Mouse (Mus musculus): ENCODE data around the gene Anxa3.
A peak's percentile ranks its signal among the peaks of the same experiment; 100 is the strongest.

Gene Anxa3

DNA sequence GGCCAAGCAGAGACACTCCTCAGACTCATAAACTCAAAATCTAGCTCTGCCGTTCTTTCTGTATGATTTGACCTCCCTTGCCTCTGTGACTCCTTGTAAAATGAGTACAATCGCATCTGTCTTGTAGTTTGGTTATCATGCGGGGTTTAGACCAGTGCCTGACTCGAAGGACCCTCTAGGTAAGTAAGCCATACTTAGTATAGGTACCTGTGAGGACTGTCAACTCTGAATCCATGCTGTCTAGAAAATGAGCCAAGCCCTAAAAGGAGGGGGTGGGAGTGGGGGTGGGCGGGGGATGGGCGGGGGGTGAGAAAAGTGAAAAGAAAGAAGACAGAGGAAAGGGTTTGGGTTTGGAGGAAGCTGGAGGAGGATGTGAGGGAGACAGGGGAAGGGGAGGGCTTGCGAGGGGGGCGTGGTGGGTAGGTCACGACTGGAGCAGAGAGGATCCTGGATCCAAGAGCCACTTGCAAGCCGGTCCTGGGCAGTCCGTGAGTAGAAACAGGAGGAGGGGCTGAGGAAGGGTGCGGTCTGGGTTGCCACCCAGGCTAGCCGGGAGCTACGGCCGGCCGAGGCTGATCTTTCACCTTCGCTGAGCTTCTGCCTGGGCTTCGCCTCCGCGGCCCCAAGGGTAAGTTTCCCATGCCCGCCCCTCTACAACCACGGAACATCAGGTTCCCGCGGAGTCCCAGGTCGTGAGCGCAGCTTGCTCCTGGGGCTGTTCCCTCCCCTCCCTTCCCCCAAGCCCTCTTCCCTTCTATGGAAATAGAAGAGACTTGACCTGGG, at the start of gene Anxa3:
TSS of gene Anxa3 (plus strand) at position 404 of the 783 bp plus-strand sequence.
- DNase-seq (ENCODE audit: low read depth, low spot score): peak; percentile 48

DNA sequence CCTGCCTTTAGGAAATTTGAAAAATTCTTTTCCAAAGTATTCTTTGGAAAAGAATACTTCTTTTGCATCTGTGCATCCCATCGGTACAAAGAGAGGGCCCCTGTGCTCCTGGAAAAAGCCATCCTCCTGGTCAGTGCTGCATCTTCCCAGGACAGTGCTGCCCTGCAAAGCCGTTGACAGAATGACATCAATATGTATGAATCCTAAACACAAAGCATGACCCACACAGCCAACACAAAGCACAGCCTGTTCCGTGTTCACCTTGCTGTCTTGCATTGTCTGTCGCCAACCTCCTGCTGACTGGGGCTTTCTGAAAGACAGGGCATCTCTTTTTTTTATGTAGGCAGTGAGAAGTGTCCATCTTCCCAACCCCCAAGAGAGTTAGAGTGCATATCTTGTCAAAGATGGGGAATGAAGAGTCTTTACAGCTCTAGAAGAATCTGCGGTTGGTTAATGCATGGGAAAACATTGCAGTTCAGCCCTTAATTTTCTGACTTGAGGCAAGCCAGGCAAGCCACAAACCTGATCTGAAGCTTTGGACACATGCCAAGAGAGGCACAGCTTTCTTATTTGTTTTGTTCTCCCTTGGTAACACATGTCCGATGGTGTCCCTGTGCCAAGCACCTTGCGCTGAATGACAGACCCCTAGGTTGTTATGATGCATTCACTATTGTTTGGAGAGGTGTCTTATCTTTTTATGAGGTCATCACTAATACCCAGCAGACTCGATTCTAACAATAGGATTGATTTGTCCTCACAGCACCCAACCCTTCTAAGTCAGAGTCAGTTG, 45.7 kb upstream of the Anxa3 start:
- no peak for DNase-seq (ENCODE audit: low read depth, low spot score)

DNA sequence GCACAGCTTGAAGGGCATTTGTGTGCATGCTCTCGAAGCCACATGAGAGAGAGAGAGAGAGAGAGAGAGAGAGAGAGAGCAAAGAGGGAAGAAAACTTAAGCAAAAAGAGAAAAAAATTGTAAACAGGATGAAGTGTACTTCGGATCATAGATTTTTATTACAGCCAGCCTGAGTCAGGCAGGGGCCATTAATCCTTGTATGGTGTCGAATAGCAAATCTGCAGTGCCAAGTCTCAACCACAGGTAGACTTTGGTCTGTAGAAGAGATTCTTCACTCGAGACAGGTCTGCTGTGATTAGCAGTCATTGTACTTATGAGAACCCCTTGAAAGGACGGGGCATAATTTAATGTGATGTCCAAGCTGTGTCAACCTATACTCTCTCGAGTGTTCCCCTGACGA, 35.5 kb upstream of the Anxa3 start:
- DNase-seq (ENCODE audit: low read depth, low spot score): no peak

DNA sequence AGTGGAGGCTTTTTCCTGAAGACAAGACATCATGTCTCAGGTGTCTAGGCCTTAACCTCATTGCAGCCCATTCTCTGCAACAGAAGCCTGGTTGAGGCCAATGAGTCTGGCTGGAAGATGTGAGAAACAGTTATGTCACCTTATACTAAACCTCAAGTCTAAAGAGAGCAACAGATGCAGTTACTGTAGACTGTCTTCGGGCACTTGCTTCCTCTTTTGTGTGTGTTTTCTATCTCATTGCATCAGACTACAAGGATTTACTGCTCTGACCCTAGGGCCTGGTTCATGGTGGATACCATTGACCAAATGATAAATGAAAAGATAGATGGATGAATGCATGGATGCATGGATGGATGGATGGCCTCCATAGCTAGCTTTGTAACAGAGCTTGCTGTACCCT, 31.1 kb upstream of the Anxa3 start:
- no peak for DNase-seq (ENCODE audit: low read depth, low spot score)

DNA sequence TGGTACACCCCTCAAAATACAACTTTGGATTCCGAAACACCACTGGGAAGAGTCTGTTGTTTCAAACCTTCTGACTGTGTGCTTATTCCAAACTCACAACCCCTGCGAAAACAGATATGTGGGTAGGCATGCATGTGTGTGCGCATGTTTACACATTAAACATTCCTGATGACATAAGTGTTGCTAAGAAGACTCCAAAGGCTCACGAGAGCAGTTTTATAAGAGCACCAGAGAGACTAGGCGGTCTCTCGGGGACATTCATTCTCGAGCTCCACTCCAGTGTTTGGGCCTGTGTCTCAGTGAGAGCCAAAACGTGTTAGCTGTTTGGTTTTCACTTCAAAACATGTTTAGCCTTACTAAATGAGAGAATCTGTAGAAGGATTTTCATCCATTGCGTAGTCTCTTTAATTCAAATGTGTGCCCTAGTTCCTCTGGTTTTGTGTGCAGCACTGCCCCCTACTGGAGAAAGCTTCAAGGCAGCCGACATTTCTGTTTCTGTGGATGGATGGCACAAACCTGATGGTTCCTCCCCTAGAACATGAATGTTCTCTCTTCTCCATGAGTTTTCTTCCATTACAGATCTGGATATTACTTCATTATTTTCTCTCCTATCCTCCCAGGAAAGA, 24.2 kb upstream of the Anxa3 start:
- peak; percentile 75 for DNase-seq (ENCODE audit: low read depth, low spot score)

DNA sequence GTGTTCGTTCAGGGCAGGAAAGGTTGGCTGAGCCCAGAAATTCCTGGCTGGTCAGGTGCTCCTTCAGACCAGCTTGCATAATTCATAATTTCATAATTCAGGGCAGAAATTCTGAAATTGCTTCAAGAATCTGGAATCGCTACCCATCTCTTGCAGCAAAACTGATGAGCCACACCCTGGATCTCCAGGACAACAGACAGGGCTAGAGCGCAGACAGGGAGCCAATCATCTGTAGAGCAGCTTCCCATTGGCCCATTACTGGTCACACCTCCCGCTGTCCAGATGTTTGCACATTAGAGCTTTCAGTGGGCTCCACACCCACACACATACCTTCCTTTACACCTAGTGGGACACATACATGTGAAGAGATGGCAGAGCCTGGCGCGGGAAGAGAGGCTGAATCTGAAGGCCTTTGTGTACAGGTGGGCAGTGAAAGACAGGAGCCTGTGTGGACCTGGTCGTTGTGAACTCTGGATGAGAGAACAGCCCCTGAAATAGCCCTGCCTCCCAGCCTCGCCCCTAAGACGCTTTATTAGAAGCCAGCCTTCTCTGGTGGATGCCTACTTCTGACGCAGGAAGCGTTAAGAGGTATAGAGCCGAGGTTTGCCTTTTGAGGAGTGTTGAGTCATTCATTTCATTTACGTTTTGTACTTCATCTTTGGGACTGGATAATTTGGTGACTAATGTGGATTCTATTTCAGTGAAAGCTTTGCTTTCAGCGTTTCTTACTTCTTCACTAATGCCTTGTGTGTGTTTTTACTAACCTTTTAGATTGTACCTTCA, 9.4 kb upstream of the Anxa3 start:
- no peak for DNase-seq (ENCODE audit: low read depth, low spot score)

DNA sequence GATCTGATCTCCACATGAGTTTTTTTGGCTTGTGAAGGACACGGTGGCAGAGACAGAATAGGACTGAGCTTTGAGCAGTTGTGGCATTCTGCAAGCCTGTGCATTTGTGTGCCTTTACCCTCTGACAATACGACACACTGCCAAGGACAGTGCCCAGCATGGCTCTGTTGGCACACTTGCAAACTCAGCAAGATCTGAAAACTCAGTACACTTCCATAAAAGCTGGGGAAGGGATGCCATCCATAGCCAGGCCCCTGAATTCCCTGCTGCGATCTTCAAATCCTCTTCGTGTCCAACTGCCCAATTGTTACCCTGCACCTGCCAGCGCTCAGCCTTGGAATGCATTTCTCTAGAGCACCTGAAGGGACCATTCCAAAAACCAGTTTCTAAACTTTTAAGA, 8.0 kb upstream of the Anxa3 start:
- no peak for DNase-seq (ENCODE audit: low read depth, low spot score)

DNA sequence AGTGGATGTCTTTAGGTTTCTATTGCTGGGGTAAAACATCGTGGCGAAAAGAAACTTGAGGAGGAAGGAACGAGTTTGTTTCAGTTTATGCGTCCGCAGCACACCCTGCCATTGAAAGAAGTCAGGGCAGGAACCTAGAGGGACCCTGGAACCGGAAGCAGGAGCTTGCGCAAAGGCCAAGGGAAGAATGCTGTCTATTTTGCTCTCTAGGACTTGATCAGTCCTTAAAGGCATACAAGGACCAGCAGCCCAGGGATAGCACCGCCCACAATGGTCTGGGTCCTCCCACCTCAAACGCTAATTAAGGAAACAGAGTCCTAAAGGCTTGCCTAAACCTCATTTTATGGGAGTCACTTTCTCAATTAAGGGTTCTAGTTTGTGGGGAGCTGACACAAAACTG, 717 bp upstream of the Anxa3 start:
- no peak for DNase-seq (ENCODE audit: low read depth, low spot score)

DNA sequence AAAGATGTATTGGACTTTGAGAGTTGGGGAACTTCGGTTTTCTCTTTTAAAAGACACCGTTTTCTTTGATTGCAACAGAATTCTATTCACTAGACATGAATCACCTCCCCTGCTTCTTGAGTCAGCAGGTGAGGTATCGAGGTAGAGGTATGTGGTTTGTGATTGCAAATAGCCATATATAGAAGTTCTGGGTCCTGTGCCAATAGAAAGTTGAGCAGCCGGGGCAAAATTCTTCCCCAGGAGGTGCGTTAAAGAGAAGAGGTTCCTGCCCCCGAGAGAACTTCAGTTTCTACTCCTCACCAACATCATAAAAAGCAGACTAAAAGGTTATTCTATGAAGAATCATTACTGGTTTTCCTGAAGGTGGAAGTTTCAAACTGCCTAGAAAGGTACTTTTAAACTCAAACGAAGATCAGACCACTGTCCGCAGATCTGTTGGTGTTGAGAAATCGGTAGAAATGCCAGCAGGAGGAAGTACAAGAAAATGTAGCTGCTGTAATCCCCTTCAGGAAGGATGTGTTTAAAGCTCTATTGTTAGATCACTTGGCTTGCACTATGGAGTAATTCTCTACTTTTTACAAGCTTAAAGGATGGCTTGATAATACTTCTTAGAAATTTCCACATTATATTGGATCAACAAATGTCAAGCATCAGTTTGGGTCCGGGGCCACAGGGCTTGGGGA, 955 bp downstream of the Anxa3 start:
- no peak for DNase-seq (ENCODE audit: low read depth, low spot score)

DNA sequence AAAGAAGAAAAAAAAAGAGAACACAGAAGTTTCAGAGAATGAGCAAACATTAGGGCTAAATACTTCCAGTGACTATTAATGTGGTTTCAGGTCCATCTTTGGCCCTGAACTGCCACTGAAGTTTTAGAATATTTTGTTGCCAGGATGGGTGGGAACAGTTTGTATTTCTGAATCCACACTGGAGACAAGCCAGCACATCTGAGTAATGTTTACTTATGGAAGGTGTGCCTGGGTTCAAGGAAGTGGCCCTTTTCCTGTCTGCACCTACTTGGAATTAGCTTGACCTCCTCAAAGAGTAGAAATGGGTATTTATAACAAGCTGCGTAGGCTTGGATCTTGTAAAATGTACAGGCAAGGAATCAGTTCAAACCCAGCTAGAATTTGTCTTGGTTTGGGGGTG, 2.6 kb downstream of the Anxa3 start:
- no peak for DNase-seq (ENCODE audit: low read depth, low spot score)

DNA sequence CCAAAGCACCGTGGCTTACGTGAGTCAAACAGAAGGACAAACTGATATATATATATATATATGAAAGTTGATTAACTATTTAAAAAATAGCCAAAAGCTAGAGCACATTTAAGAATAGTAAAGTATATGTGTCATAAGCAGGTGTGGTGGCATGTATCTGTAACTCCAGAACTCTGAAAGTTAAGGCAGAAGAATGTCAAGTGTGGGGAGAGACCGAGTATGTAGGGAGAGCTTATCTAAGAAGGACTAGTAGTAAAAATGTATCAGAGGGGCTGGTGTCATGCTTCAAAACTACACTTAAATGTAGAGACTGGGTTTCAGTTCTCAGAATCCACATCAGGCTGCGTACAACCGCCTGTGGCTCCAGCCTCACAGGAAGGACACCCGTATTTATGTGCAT, 4.3 kb downstream of the Anxa3 start:
- DNase-seq (ENCODE audit: low read depth, low spot score): no peak

DNA sequence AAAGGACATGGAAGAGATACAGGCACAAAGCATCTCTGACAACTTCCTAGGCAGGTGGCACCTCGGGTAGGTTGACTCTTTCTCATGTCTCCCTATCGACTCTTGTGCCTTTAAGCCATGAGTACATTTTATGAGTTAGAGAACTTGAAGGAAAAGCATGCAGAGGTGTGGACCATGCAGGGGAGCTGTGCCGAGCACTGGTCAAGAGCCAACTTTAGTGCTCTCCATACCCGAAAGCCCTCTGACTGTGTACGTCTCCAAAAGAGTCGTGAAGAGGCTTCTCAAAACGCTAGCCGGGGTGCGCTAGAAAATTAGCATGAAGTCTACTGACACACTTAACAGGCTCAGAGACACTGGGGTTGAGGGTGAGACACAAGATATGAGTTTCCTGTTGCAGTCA, 6.0 kb downstream of the Anxa3 start:
- DNase-seq (ENCODE audit: low read depth, low spot score): no peak

DNA sequence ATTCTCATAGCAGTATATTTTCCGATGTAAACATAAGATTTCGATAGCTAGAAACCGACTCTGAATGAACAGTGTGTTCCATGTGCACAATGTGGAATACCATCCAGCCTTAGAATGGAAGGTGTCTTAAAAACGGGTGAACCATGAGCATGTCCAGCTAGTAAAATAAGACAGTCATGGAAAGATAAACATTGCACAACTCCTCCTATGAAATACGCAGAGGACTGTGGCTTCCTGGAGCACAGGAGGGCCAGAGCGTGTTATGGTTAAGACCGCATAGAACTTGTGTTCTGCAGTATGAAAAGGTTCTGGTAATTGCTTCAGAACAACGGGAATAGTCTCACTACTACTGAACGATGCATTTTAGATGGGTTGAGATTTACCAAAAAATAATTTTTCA, 6.8 kb downstream of the Anxa3 start:
- no peak for DNase-seq (ENCODE audit: low read depth, low spot score)

DNA sequence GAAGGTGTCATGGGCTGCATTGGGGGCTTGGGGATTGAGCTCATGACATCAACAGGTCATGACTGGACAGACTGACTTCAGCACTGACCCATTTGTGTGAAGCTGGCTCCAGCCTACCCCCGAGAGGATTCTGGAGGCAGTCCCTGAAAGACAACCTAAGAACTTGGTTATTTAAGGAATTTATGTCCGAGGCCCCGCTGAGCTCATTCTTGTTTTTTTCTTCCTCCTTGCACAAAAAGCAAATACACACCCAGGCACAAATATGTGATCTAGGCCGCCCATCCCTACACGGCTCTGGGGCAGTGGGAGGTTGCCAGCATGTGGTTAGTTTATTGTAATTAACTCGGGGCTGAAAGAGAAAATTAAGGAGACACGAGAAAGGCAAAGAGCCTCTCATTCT, 9.0 kb downstream of the Anxa3 start:
- DNase-seq (ENCODE audit: low read depth, low spot score): peak; percentile 42

DNA sequence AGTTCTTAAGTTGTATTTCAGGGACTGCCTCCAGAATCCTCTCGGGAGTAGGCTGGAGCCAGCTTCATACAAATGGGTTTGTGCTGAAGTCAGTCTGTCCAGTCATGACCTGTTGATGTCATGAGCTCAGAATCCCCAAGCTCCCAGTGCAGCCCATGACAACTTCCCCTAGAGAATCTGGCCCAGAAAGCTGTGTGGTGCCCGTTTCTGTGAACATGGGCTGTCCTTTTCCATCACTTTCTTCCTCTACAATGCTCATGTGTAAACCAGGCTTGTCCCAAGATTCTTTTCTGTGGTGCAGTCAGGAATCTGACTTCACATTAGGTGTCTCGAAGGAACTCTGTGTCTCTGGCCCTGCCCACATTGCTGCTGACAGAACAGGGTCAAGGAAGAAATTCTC, 10.0 kb downstream of the Anxa3 start:
- DNase-seq (ENCODE audit: low read depth, low spot score): no peak

DNA sequence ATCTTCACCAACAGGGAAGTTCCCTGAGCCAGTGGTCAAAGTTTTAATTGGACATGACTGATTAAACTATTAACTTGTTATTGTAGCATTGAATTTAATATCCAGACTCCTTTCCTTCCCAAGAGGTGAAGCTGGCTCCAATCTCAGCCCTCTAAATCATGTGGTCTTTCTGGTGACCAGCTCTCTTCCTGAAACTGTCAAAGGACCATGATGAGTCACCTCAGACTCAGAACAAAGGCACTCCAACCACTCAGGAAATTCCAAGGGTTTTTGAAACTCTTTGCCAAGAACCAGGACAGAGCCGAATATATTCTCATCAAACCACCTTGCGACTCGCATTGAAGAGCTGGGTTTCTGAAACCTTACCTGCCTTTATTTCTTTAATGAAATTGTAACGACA, 11.2 kb downstream of the Anxa3 start:
- DNase-seq (ENCODE audit: low read depth, low spot score): no peak

DNA sequence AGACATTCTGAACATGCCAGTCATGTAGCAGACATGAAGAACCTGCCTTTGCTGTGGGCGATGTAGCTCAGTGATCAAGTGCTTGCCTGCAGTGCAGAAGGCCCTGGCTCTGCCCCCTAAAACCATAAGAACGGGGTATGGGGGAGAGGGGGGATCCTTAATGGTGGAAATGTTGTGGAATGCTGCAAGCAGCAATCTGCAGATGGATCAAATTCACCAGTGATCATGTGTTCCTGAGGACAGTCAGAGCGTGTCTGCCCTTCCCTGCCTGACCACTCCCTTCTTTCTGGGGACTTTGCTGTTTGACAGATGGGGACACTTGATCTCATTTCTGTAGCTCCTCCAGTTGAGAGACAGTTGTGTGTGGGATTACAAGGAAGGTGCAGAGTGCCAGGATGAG, 11.7 kb downstream of the Anxa3 start:
- no peak for DNase-seq (ENCODE audit: low read depth, low spot score)

DNA sequence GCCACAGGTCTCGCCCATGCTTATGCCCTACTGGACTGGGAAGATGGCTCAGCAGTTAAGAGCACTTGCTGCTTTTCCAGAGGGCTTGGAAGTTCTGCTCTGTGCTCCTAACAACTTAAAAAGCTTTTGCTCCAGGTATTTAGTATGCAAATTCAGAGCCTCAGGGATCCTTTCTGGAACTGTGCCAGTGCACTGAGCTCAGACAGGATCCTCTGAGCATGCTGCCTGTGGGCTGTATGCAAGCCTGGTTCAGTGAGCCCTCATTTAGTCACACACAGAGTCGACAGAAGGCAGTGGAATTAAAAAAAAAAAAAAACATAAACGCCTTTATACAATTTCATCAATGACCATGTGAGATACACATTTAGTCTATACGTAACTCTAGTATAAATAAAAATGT, 17.5 kb downstream of the Anxa3 start:
- DNase-seq (ENCODE audit: low read depth, low spot score): no peak

DNA sequence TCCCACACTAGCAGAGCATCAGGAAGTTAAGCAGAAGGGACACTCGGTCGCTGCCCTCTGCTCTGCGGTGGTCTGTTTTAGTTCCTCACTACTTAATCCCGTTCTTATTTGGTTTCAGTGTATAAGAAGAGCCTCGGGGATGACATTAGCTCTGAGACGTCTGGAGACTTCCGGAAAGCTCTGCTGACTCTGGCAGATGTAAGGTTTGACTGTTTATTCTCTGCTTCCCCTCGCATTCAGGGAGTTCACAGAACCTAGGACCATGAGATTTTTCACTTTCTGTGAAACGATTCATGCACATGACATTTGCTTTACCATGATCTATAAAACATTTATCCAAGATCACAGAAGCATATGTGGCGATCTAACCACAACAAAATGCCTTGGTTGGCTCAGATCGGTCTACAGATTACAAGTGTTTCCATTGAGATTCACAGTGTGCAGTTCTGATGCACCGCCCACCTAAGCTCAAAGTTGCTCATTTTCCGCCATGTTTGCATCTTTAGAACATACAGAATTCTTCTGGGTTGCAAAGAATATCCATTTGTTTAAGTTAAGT, 31.7 kb downstream of the Anxa3 start:
- no peak for DNase-seq (ENCODE audit: low read depth, low spot score)

DNA sequence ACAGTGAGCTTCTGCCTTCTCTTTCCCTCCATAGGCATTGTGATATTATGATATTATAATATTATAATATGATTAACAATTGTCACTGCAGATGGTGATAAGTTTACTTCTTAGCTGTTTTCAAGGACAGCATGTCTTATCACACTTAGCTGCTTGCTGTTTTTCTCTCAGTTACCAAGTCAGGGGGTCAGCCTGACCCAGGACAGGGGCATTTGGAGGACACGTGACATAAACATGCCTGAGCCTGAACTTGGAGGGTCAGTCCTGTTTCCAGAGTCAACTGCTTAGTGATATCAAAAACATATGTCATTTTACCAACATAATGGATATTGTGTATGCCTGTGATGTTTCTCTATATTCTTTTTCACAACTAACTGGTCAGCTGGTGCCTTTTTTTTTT, 34.0 kb downstream of the Anxa3 start:
- DNase-seq (ENCODE audit: low read depth, low spot score): no peak

DNA sequence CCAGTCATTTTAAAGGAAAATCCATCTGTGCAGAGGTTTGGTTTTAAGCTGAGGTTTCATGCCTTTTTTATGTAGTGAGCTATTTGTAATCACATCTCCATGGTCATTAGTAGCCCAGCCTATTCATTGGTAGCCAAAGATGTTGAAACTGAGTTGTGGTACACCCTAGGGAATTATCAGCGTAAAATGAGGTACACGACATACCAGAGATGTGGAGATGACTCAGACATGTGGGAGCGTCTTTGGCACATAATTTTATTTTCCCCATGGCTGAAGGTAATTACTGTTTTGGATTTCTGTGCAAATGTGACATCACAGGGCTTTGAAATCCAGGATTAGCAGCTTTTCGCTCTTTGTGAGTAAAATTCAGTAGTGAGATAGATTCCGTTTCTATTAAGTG, 41.2 kb downstream of the Anxa3 start:
- no peak for DNase-seq (ENCODE audit: low read depth, low spot score)
